Mouse (Mus musculus): Measurements from ENCODE around the gene Brd3. TPM values are rescaled to one million over a fixed set of nuclear protein-coding genes. Genes with fewer than 3 reads are reported as not detected.
A peak's percentile ranks its signal among the peaks of the same experiment; 100 is the strongest.

The Brd3 gene
- polyA plus RNA-seq, 1 experiment from 2014 or later: 145 TPM

GRCm38 (mm10) chr2:27475495-27476302 lies 31.8 kb downstream of the Brd3 start:
- Histone ChIP-seq H3K27ac (peak overlapping the region; percentile 99), H3K4me1 (replicated peaks) (peaks cover 46% of the 10 kb centered on the region), H3K9me3 (no peaks in the 10 kb centered on the region), H3K4me3 (peak overlapping the region; percentile 95), H3K27me3 (ENCODE audit: insufficient read depth, poor library complexity, severe bottlenecking) (no peaks in the 10 kb centered on the region), H3K36me3 (peaks cover 30% of the 10 kb centered on the region)
- WGBS: under 1% methylated on average over 95 of the region's 96 CpGs
- DNase-seq (ENCODE audit: low spot score): peak; percentile 90

GRCm38 (mm10) chr2:27474621-27475484 lies 32.6 kb downstream of the Brd3 start:
- Histone ChIP-seq H3K4me3 (peak overlapping the region; percentile 95), H3K9me3 (no peaks in the 10 kb centered on the region), H3K27me3 (ENCODE audit: insufficient read depth, poor library complexity, severe bottlenecking) (no peaks in the 10 kb centered on the region), H3K27ac (peak overlapping the region; percentile 99), H3K4me1 (replicated peaks) (peaks cover 55% of the 10 kb centered on the region), H3K36me3 (peaks cover 38% of the 10 kb centered on the region)
- peak; percentile 61 for DNase-seq (ENCODE audit: low spot score)
- under 1% methylated on average over 84 of the region's 84 CpGs for WGBS

GRCm38 (mm10) chr2:27473911-27474310 lies 33.6 kb downstream of the Brd3 start:
- H3K9me3 ChIP-seq: no peaks in the 10 kb centered on the region
- H3K27me3 ChIP-seq (ENCODE audit: insufficient read depth, poor library complexity, severe bottlenecking): no peaks in the 10 kb centered on the region
- peaks cover 48% of the 10 kb centered on the region for H3K36me3 ChIP-seq
- H3K27ac ChIP-seq: peak overlapping the region; percentile 99
- H3K4me3 ChIP-seq: peak overlapping the region; percentile 95
- DNase-seq (ENCODE audit: low spot score): no peak
- WGBS: 40% methylated on average over 4 of the region's 4 CpGs
- H3K4me1 ChIP-seq (replicated peaks): peaks cover 64% of the 10 kb centered on the region

DNA sequence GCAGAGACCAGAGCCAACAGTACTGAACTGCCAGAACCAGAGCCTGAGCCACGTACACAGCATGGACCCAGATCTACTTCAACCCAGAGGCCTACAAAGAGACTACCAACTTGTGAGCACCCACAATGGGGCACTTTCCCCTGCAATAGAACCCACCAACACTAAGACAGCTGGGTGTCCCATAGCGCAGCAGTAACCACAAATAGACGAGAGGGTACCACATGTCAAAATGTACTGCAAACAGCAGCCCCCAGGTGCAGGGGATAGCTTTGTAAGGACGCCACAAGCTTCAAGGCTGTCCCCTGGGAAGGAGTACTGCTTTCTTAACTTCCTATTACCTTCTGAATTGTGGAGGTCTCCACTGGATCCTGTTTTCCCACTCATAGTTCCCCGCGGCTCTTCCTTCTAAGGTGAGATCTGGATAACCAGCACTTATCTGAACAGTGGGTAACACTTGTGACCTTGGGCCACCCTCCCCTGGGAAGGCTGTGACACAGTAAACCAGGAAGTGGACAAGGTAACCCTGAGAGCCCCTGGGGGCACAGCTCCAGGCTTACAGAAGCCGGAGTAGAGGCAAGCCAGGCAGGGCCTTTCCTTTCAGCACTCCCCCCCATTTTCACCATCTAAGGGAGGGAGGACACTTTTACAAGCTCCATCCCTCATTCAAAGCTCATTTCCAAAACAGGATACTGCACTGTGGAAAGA lies 34.2 kb downstream of the Brd3 start:
- Histone ChIP-seq H3K9me3 (no peaks in the 10 kb centered on the region), H3K27ac (peak overlapping the region; percentile 18; the same call in 1 of the 2 replicates), H3K4me3 (peak overlapping the region; percentile 95), H3K36me3 (peaks cover 55% of the 10 kb centered on the region), H3K4me1 (replicated peaks) (peaks cover 67% of the 10 kb centered on the region), H3K27me3 (ENCODE audit: insufficient read depth, poor library complexity, severe bottlenecking) (no peaks in the 10 kb centered on the region)
- no peak for DNase-seq (ENCODE audit: low spot score)
- 74% methylated on average over 7 of the region's 7 CpGs for WGBS

GRCm38 (mm10) chr2:27471170-27471584 lies 36.3 kb downstream of the Brd3 start:
- Histone ChIP-seq H3K27me3 (ENCODE audit: insufficient read depth, poor library complexity, severe bottlenecking) (no peaks in the 10 kb centered on the region), H3K4me3 (no peak overlapping the region), H3K27ac (peak overlapping the region; percentile 30; the same call in 1 of the 2 replicates), H3K4me1 (replicated peaks) (peaks cover 66% of the 10 kb centered on the region), H3K36me3 (peaks cover 75% of the 10 kb centered on the region), H3K9me3 (no peaks in the 10 kb centered on the region)
- no peak for DNase-seq (ENCODE audit: low spot score)

- DNase-seq (ENCODE audit: low spot score): no peak
- Histone ChIP-seq H3K27ac (no peak overlapping the region), H3K4me3 (no peak overlapping the region), H3K9me3 (no peaks in the 10 kb centered on the region), H3K36me3 (peaks cover 81% of the 10 kb centered on the region), H3K4me1 (replicated peaks) (peaks cover 66% of the 10 kb centered on the region), H3K27me3 (ENCODE audit: insufficient read depth, poor library complexity, severe bottlenecking) (no peaks in the 10 kb centered on the region)
- 91% methylated on average over 2 of the region's 2 CpGs for WGBS
Measured at GRCm38 (mm10) chr2:27470535-27470934, 36.9 kb downstream of the Brd3 start.

DNA sequence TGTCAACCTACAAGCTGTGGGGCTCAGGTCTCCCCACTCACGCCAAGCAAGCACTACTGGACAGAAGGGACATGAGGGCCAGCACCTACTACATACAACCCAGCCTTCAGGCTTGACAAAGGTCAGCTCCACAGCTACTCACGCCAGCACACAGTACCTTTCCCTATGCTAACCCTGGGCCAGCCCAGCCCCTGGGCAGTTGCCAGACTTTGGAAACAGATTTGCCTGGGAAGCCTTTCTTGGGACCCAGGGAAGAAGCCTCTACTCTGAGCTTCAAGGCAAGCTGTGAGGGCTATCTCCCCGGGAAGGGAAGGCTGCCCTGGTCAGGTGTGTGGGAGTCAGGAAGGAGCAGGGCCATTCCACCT lies 37.5 kb downstream of the Brd3 start:
- no peaks in the 10 kb centered on the region for H3K9me3 ChIP-seq
- H3K4me3 ChIP-seq: no peak overlapping the region
- no peak for DNase-seq (ENCODE audit: low spot score)
- peaks cover 86% of the 10 kb centered on the region for H3K36me3 ChIP-seq
- peaks cover 66% of the 10 kb centered on the region for H3K4me1 ChIP-seq (replicated peaks)
- 74% methylated on average over 3 of the region's 3 CpGs for WGBS
- H3K27ac ChIP-seq: no peak overlapping the region
- H3K27me3 ChIP-seq (ENCODE audit: insufficient read depth, poor library complexity, severe bottlenecking): no peaks in the 10 kb centered on the region

GRCm38 (mm10) chr2:27469292-27469990 lies 38.0 kb downstream of the Brd3 start:
- Histone ChIP-seq H3K27ac (no peak overlapping the region), H3K9me3 (no peaks in the 10 kb centered on the region), H3K4me1 (replicated peaks) (peaks cover 64% of the 10 kb centered on the region), H3K4me3 (no peak overlapping the region), H3K36me3 (peaks cover 91% of the 10 kb centered on the region), H3K27me3 (ENCODE audit: insufficient read depth, poor library complexity, severe bottlenecking) (no peaks in the 10 kb centered on the region)
- DNase-seq (ENCODE audit: low spot score): no peak
- WGBS: 86% methylated on average over 4 of the region's 4 CpGs

GRCm38 (mm10) chr2:27462901-27463300 lies 44.6 kb downstream of the Brd3 start:
- Histone ChIP-seq H3K4me1 (replicated peaks) (peaks cover 6% of the 10 kb centered on the region), H3K27me3 (ENCODE audit: insufficient read depth, poor library complexity, severe bottlenecking) (no peaks in the 10 kb centered on the region), H3K36me3 (peaks cover 99% of the 10 kb centered on the region), H3K9me3 (no peaks in the 10 kb centered on the region), H3K4me3 (no peak overlapping the region), H3K27ac (no peak overlapping the region)
- DNase-seq (ENCODE audit: low spot score): no peak
- 89% methylated on average over 4 of the region's 4 CpGs for WGBS

GRCm38 (mm10) chr2:27461881-27462660 lies 45.4 kb downstream of the Brd3 start:
- DNase-seq (ENCODE audit: low spot score): no peak
- no peak overlapping the region for H3K4me3 ChIP-seq
- WGBS: 91% methylated on average over 4 of the region's 4 CpGs
- H3K36me3 ChIP-seq: peaks cover 99% of the 10 kb centered on the region
- no peaks in the 10 kb centered on the region for H3K4me1 ChIP-seq (replicated peaks)
- H3K27ac ChIP-seq: no peak overlapping the region
- no peaks in the 10 kb centered on the region for H3K9me3 ChIP-seq
- H3K27me3 ChIP-seq (ENCODE audit: insufficient read depth, poor library complexity, severe bottlenecking): no peaks in the 10 kb centered on the region

- H3K4me3 ChIP-seq: no peak overlapping the region
- 79% methylated on average over 9 of the region's 9 CpGs for WGBS
- H3K27me3 ChIP-seq (ENCODE audit: insufficient read depth, poor library complexity, severe bottlenecking): no peaks in the 10 kb centered on the region
- no peak for DNase-seq (ENCODE audit: low spot score)
- H3K27ac ChIP-seq: no peak overlapping the region
- H3K4me1 ChIP-seq (replicated peaks): no peaks in the 10 kb centered on the region
- no peaks in the 10 kb centered on the region for H3K9me3 ChIP-seq
- peaks cover 99% of the 10 kb centered on the region for H3K36me3 ChIP-seq
Measured at GRCm38 (mm10) chr2:27460651-27461050, 46.8 kb downstream of the Brd3 start.

All from hindbrain, embryonic 10.5 days (tissue).